In genomic region chr9:106170556-106171345, GRCm38 (mm10) we compare ENCODE assay signal across 8 mouse cellular contexts. TPM values are rescaled to one million over a fixed set of nuclear protein-coding genes. Genes with fewer than 3 reads are reported as not detected.
A peak's percentile ranks its signal among the peaks of the same experiment; 100 is the strongest.
DNase-seq lines count a peak whose midpoint lies in the region; ATAC-seq and TF ChIP-seq lines count a peak whose summit lies in the region.

TSS of gene Wdr82 (plus strand) at chr9:106170928.

- peaks cover 2% of the 10 kb centered on the region; the same call in 1 of the 2 replicates for H3K4me1 ChIP-seq in bone marrow, adult 2 months (ENCODE audit: control insufficient read depth, insufficient read depth, low read length)
- peaks cover 30% of the 10 kb centered on the region for H3K4me1 ChIP-seq in embryonic facial prominence, embryonic 15.5 days
- H3K4me1 ChIP-seq in kidney, embryonic 15.5 days = peaks cover 38% of the 10 kb centered on the region

- no peaks in the 10 kb centered on the region for H3K27me3 ChIP-seq in embryonic facial prominence, embryonic 15.5 days
- no peaks in the 10 kb centered on the region for H3K27me3 ChIP-seq in kidney, embryonic 15.5 days

- peak within 1 kb of the TSS; percentile 83 for H3K4me3 ChIP-seq in bone marrow, adult 2 months (replicated peaks; ENCODE audit: control insufficient read depth, low read depth, low read length)
- peak within 1 kb of the TSS; percentile 79 for H3K4me3 ChIP-seq in embryonic facial prominence, embryonic 15.5 days (replicated peaks)
- peak within 1 kb of the TSS; percentile 93 for H3K4me3 ChIP-seq in kidney, embryonic 15.5 days (replicated peaks)

- peak within 1 kb of the TSS; percentile 85 for H3K4me2 ChIP-seq in embryonic facial prominence, embryonic 15.5 days (replicated peaks)
- peak within 1 kb of the TSS; percentile 84 for H3K4me2 ChIP-seq in kidney, embryonic 15.5 days

- H3K9me3 ChIP-seq in embryonic facial prominence, embryonic 15.5 days (replicated peaks) = no peaks in the 10 kb centered on the region
- no peaks in the 10 kb centered on the region for H3K9me3 ChIP-seq in kidney, embryonic 15.5 days (replicated peaks)

- H3K36me3 ChIP-seq in embryonic facial prominence, embryonic 15.5 days = no peaks in the 10 kb centered on the region
- H3K36me3 ChIP-seq in kidney, embryonic 15.5 days = no peaks in the 10 kb centered on the region

- no peak for TF ChIP-seq CTCF in bone marrow, adult 2 months (IDR thresholded peaks at IDR 0.05; ENCODE audit: control insufficient read depth, insufficient read depth, low read length)

- ATAC-seq in embryonic facial prominence, embryonic 15.5 days (ENCODE audit: insufficient number of reproducible peaks, low FRiP score, low TSS enrichment, low read depth) = peak; percentile 94
- ATAC-seq in kidney, embryonic 15.5 days (replicated peaks; ENCODE audit: low FRiP score) = peak; percentile 93
- peak; percentile 87 for ATAC-seq in monocyte, adult 5-6 weeks (replicated peaks; ENCODE audit: insufficient number of reproducible peaks, low FRiP score, low TSS enrichment, poor library complexity, severe bottlenecking)

- H3K9ac ChIP-seq in embryonic facial prominence, embryonic 15.5 days = peak within 1 kb of the TSS; percentile 89
- peak within 1 kb of the TSS; percentile 95 for H3K9ac ChIP-seq in kidney, embryonic 15.5 days

- WGBS in bone marrow, adult 2 months = under 1% methylated on average over 81 of the region's 81 CpGs
- under 1% methylated on average over 75 of the region's 81 CpGs for WGBS in embryonic facial prominence, embryonic 15.5 days
- WGBS in kidney, embryonic 15.5 days = under 1% methylated on average over 80 of the region's 81 CpGs

- DNase-seq in 416B (ENCODE audit: low read depth) = peak; percentile 92
- DNase-seq in heart, adult 9 months (ENCODE audit: low spot score in 2 of 2) = peak; percentile 87 to 89
- DNase-seq in liver = peak; percentile 97
- peak; percentile 89 to 94 for DNase-seq in spleen, postnatal 4 days (ENCODE audit: low spot score in 2 of 2)

- H3K27ac ChIP-seq in bone marrow, adult 2 months (ENCODE audit: control insufficient read depth, insufficient read depth, low read depth, low read length, poor library complexity) = peak within 1 kb of the TSS; percentile 97
- peak within 1 kb of the TSS; percentile 99 for H3K27ac ChIP-seq in embryonic facial prominence, embryonic 15.5 days (replicated peaks)
- H3K27ac ChIP-seq in kidney, embryonic 15.5 days = peak within 1 kb of the TSS; percentile 98

- TF ChIP-seq POLR2A in bone marrow, adult 2 months (IDR thresholded peaks at IDR 0.05; ENCODE audit: borderline replicate concordance, control insufficient read depth, low read depth, low read length) = peak; percentile 93

RNA-seq across cellular contexts. Expression of gene Wdr82, which starts in this region (rescaled TPM):
- polyA plus RNA-seq in bone marrow, adult 2 months (2011; ENCODE audit: insufficient read depth, insufficient read length, low replicate concordance, missing spikeins) = 15.9 and 17.7 TPM in 2 replicates
- 22.3 and 24.2 TPM in 2 replicates for polyA plus RNA-seq in embryonic facial prominence, embryonic 15.5 days (2015; fragmentation: Nextera tagmentation; extraction: Ambion mirVana)
- 21.9 and 28.3 TPM in 2 replicates for polyA plus RNA-seq in kidney, embryonic 15.5 days (2015; fragmentation: Nextera tagmentation; extraction: Ambion mirVana)
- 75.8 to 89.5 TPM (median 88.3 TPM) in 3 replicates for total RNA-seq in monocyte, adult 5-6 weeks (2017)

Comparison
In these comparisons a context has a peak if more than half of its experiments do, and no peak if none do; other contexts are left out.
1. Peak in every context shown above with its lines: DNase-seq, ATAC-seq, H3K4me3 ChIP-seq and H3K27ac ChIP-seq.